Mouse (Mus musculus): ENCODE results near the gene Gpr62. TPM values are rescaled to one million over a fixed set of nuclear protein-coding genes. Genes with fewer than 3 reads are reported as not detected.

The Gpr62 gene
- polyA plus RNA-seq, 1 experiment from 2014 or later: 0.18 TPM

- no peaks in the 10 kb centered on the region for H3K9me3 ChIP-seq (ENCODE audit: control insufficient read depth, low read length)
- H3K27ac ChIP-seq (ENCODE audit: low read length): peak within 1 kb of the TSS; percentile 86
- peak; percentile 97 for ATAC-seq (ENCODE audit: low read depth)
- peaks cover 35% of the 10 kb centered on the region for H3K4me1 ChIP-seq (replicated peaks; ENCODE audit: control insufficient read depth, insufficient read depth, low read length)
- peak within 1 kb of the TSS; percentile 72 for H3K9ac ChIP-seq (ENCODE audit: low read length)
- WGBS: under 1% methylated on average over 41 of the region's 41 CpGs
- no peaks in the 10 kb centered on the region for H3K27me3 ChIP-seq (ENCODE audit: control insufficient read depth, insufficient read depth, low read depth, low read length)
- peak within 1 kb of the TSS; percentile 83 for H3K4me3 ChIP-seq (ENCODE audit: low read length)
- H3K4me2 ChIP-seq (ENCODE audit: low read depth, low read length): peak within 1 kb of the TSS; percentile 91
- H3K36me3 ChIP-seq (ENCODE audit: control insufficient read depth, insufficient read depth, low read length): peaks cover 4% of the 10 kb centered on the region; the same call in 1 of the 2 replicates
Measured at GRCm38 (mm10) chr9:106476924-106477484, 11.3 kb upstream of the Gpr62 start, which contains the start of gene Parp3. TSS of gene Parp3 (minus strand) at chr9:106476949.

GRCm38 (mm10) chr9:106476002-106476923 is 10.5 kb upstream of the Gpr62 start:
- H3K27me3 ChIP-seq (ENCODE audit: control insufficient read depth, insufficient read depth, low read depth, low read length): no peaks in the 10 kb centered on the region
- H3K4me2 ChIP-seq (ENCODE audit: low read depth, low read length): peak overlapping the region; percentile 50
- 23% methylated on average over 16 of the region's 16 CpGs for WGBS
- peak overlapping the region; percentile 83 for H3K4me3 ChIP-seq (ENCODE audit: low read length)
- H3K4me1 ChIP-seq (replicated peaks; ENCODE audit: control insufficient read depth, insufficient read depth, low read length): peaks cover 40% of the 10 kb centered on the region
- ATAC-seq (ENCODE audit: low read depth): peak; percentile 54
- peak overlapping the region; percentile 86 for H3K27ac ChIP-seq (ENCODE audit: low read length)
- peak overlapping the region; percentile 58 for H3K9ac ChIP-seq (ENCODE audit: low read length)
- peaks cover 4% of the 10 kb centered on the region; the same call in 1 of the 2 replicates for H3K36me3 ChIP-seq (ENCODE audit: control insufficient read depth, insufficient read depth, low read length)
- no peaks in the 10 kb centered on the region for H3K9me3 ChIP-seq (ENCODE audit: control insufficient read depth, low read length)

- peaks cover under 1% of the 10 kb centered on the region; the same call in 1 of the 2 replicates for H3K36me3 ChIP-seq (ENCODE audit: control insufficient read depth, insufficient read depth, low read length)
- H3K9me3 ChIP-seq (ENCODE audit: control insufficient read depth, low read length): no peaks in the 10 kb centered on the region
- peaks cover 40% of the 10 kb centered on the region for H3K4me1 ChIP-seq (replicated peaks; ENCODE audit: control insufficient read depth, insufficient read depth, low read length)
- WGBS: 85% methylated on average over 10 of the region's 10 CpGs
- H3K27ac ChIP-seq (ENCODE audit: low read length): peak within 1 kb of the TSS; percentile 86
- ATAC-seq (ENCODE audit: low read depth): no peak
- H3K4me3 ChIP-seq (ENCODE audit: low read length): peak within 1 kb of the TSS; percentile 83
- H3K4me2 ChIP-seq (ENCODE audit: low read depth, low read length): peak within 1 kb of the TSS; percentile 50
- H3K27me3 ChIP-seq (ENCODE audit: control insufficient read depth, insufficient read depth, low read depth, low read length): no peaks in the 10 kb centered on the region
- H3K9ac ChIP-seq (ENCODE audit: low read length): peak within 1 kb of the TSS; percentile 58
Measured at GRCm38 (mm10) chr9:106475663-106476001, 9.9 kb upstream of the Gpr62 start, which contains the start of gene Rrp9. TSS of gene Rrp9 (plus strand) at chr9:106475963.

- Histone ChIP-seq H3K9me3 (ENCODE audit: control insufficient read depth, low read length) (no peaks in the 10 kb centered on the region), H3K4me2 (ENCODE audit: low read depth, low read length) (no peak overlapping the region), H3K27me3 (ENCODE audit: control insufficient read depth, insufficient read depth, low read depth, low read length) (no peaks in the 10 kb centered on the region), H3K36me3 (ENCODE audit: control insufficient read depth, insufficient read depth, low read length) (no peaks in the 10 kb centered on the region), H3K27ac (ENCODE audit: low read length) (no peak overlapping the region), H3K4me1 (replicated peaks; ENCODE audit: control insufficient read depth, insufficient read depth, low read length) (peaks cover 40% of the 10 kb centered on the region), H3K9ac (ENCODE audit: low read length) (peak overlapping the region; percentile 33), H3K4me3 (ENCODE audit: low read length) (no peak overlapping the region)
- WGBS: 67% methylated on average over 7 of the region's 7 CpGs
- no peak for ATAC-seq (ENCODE audit: low read depth)
Measured at GRCm38 (mm10) chr9:106475046-106475445, 9.3 kb upstream of the Gpr62 start.

- Histone ChIP-seq H3K4me2 (ENCODE audit: low read depth, low read length) (no peak overlapping the region), H3K9ac (ENCODE audit: low read length) (peak overlapping the region; percentile 33), H3K4me3 (ENCODE audit: low read length) (no peak overlapping the region), H3K9me3 (ENCODE audit: control insufficient read depth, low read length) (no peaks in the 10 kb centered on the region), H3K36me3 (ENCODE audit: control insufficient read depth, insufficient read depth, low read length) (no peaks in the 10 kb centered on the region), H3K27ac (ENCODE audit: low read length) (no peak overlapping the region), H3K4me1 (replicated peaks; ENCODE audit: control insufficient read depth, insufficient read depth, low read length) (peaks cover 40% of the 10 kb centered on the region), H3K27me3 (ENCODE audit: control insufficient read depth, insufficient read depth, low read depth, low read length) (no peaks in the 10 kb centered on the region)
- ATAC-seq (ENCODE audit: low read depth): 0 out of 2 replicates have a peak, but pooled peaks have one; percentile 1
- 2% methylated on average over 6 of the region's 6 CpGs for WGBS
Measured at GRCm38 (mm10) chr9:106474456-106474855, 8.7 kb upstream of the Gpr62 start.

GRCm38 (mm10) chr9:106473753-106474105 is 8.0 kb upstream of the Gpr62 start:
- Histone ChIP-seq H3K4me3 (ENCODE audit: low read length) (no peak overlapping the region), H3K9ac (ENCODE audit: low read length) (no peak overlapping the region), H3K36me3 (ENCODE audit: control insufficient read depth, insufficient read depth, low read length) (no peaks in the 10 kb centered on the region), H3K27ac (ENCODE audit: low read length) (no peak overlapping the region), H3K4me2 (ENCODE audit: low read depth, low read length) (no peak overlapping the region), H3K27me3 (ENCODE audit: control insufficient read depth, insufficient read depth, low read depth, low read length) (no peaks in the 10 kb centered on the region), H3K9me3 (ENCODE audit: control insufficient read depth, low read length) (no peaks in the 10 kb centered on the region), H3K4me1 (replicated peaks; ENCODE audit: control insufficient read depth, insufficient read depth, low read length) (peaks cover 40% of the 10 kb centered on the region)
- ATAC-seq (ENCODE audit: low read depth): no peak
- WGBS: 64% methylated on average over 5 of the region's 5 CpGs

- H3K27ac ChIP-seq (ENCODE audit: low read length): no peak overlapping the region
- H3K9ac ChIP-seq (ENCODE audit: low read length): no peak overlapping the region
- H3K4me3 ChIP-seq (ENCODE audit: low read length): no peak overlapping the region
- peaks cover 38% of the 10 kb centered on the region for H3K4me1 ChIP-seq (replicated peaks; ENCODE audit: control insufficient read depth, insufficient read depth, low read length)
- ATAC-seq (ENCODE audit: low read depth): no peak
- 71% methylated on average over 16 of the region's 16 CpGs for WGBS
- H3K27me3 ChIP-seq (ENCODE audit: control insufficient read depth, insufficient read depth, low read depth, low read length): no peaks in the 10 kb centered on the region
- H3K4me2 ChIP-seq (ENCODE audit: low read depth, low read length): no peak overlapping the region
- H3K9me3 ChIP-seq (ENCODE audit: control insufficient read depth, low read length): no peaks in the 10 kb centered on the region
- no peaks in the 10 kb centered on the region for H3K36me3 ChIP-seq (ENCODE audit: control insufficient read depth, insufficient read depth, low read length)
Measured at GRCm38 (mm10) chr9:106473081-106473752, 7.5 kb upstream of the Gpr62 start.

GRCm38 (mm10) chr9:106472321-106472720 is 6.6 kb upstream of the Gpr62 start:
- Histone ChIP-seq H3K9me3 (ENCODE audit: control insufficient read depth, low read length) (no peaks in the 10 kb centered on the region), H3K4me3 (ENCODE audit: low read length) (no peak overlapping the region), H3K4me1 (replicated peaks; ENCODE audit: control insufficient read depth, insufficient read depth, low read length) (peaks cover 33% of the 10 kb centered on the region), H3K9ac (ENCODE audit: low read length) (no peak overlapping the region), H3K27me3 (ENCODE audit: control insufficient read depth, insufficient read depth, low read depth, low read length) (no peaks in the 10 kb centered on the region), H3K36me3 (ENCODE audit: control insufficient read depth, insufficient read depth, low read length) (no peaks in the 10 kb centered on the region), H3K27ac (ENCODE audit: low read length) (peak overlapping the region; percentile 2; the same call in 1 of the 2 replicates), H3K4me2 (ENCODE audit: low read depth, low read length) (no peak overlapping the region)
- ATAC-seq (ENCODE audit: low read depth): no peak
- WGBS: 55% methylated on average over 4 of the region's 4 CpGs

GRCm38 (mm10) chr9:106471892-106472291 is 6.2 kb upstream of the Gpr62 start:
- Histone ChIP-seq H3K4me3 (ENCODE audit: low read length) (no peak overlapping the region), H3K9me3 (ENCODE audit: control insufficient read depth, low read length) (no peaks in the 10 kb centered on the region), H3K4me1 (replicated peaks; ENCODE audit: control insufficient read depth, insufficient read depth, low read length) (peaks cover 33% of the 10 kb centered on the region), H3K36me3 (ENCODE audit: control insufficient read depth, insufficient read depth, low read length) (no peaks in the 10 kb centered on the region), H3K4me2 (ENCODE audit: low read depth, low read length) (peak overlapping the region; percentile 39), H3K27me3 (ENCODE audit: control insufficient read depth, insufficient read depth, low read depth, low read length) (no peaks in the 10 kb centered on the region), H3K27ac (ENCODE audit: low read length) (peak overlapping the region; percentile 2; the same call in 1 of the 2 replicates), H3K9ac (ENCODE audit: low read length) (0 out of 2 replicates have a peak overlapping the region, but pooled peaks have one; percentile 29)
- WGBS: 15% methylated on average over 5 of the region's 5 CpGs
- ATAC-seq (ENCODE audit: low read depth): peak; percentile 11; the same call in 1 of the 2 replicates

Data from lung, embryonic 16.5 days (tissue).